Mouse (Mus musculus) adipocyte (in vitro differentiated cells): ENCODE data around the gene Gm19345.
A peak's percentile ranks its signal among the peaks of the same experiment; 100 is the strongest.

Experiments
- DNase-seq: peaks from one replicate; pipeline ENCODE4 v3.0.0-alpha.2; 2016; ENCODE audit warnings: low spot score

Gm19345 gene

GRCm38 (mm10) chr7:19871943-19872601 is 20.3 kb downstream of the Gm19345 start:
- peak; percentile 15 for DNase-seq

DNA sequence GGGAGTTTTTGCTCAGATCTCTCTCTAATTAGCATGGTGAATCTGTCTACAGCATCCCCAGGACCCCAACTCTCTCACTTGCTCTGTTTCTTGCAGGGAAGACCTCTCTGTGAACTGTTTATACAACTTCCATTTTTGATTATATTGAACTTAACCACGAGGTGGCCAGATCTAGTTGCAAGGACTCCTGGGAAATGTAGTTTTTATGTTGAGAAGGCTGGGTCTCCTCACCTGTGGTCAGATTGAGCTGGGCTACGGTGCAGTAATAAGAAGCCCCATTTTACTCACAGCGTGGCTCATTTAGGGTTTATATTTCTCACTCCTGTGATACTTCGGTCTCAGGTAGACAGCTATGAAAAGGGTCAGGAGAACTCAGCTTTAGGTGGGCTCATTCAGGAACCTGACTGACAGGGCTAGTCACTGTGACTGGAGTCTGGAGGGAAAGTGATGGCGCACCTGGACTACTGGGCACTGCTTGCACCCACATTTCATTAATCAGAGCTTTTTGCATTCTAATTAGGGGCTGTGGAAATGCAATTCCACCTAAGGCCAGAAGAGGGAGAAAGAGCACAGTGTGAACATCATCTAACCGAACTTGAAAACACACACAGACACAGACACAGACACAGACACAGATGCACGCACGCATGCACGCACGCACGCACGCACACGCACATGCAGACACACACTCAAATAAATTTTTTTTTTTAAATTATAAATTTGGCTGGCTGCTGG is 24.3 kb downstream of the Gm19345 start:
- peak; percentile 63 for DNase-seq

- no peak for DNase-seq
These were observed 25.1 kb downstream of the Gm19345 start for GRCm38 (mm10) chr7:19876781-19877425.

DNA sequence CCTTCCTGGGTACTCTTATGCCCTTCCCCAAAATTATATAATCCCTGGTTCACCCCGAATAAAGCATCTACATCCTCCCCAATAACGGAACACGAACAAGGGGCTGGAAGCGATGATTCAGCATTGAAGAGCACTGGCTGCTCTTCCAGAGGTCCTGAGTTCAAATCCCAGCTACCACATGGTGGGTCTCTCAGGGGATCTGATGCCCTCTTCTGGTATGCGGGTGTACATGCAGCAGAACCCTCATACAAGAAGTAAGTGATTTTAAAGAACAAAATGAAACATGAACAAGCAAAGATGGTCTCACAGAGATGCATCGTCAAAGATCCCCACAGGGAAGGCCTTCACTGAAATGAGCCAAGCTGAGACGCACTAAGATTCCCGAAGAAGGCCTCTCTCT is 29.0 kb downstream of the Gm19345 start:
- no peak for DNase-seq

DNA sequence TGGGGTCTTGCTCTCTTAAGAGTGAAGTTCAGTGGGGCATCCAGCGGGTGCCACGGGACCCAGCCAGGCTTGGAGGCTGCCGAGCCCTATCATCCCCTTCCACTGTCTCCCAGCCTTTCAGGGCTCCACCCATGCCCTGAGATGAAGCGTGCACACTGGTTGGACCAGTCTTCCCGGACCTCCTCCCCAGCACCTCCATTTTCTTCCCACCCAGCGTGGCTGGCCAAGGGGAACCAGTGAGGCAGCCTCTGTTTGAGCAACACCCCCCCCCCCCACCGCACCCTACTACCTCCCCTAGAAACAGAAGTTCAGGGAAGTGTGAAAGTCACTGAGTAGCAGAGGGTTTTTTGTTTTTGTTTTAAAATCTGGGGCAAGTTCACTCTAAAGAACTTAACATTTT is 36.0 kb downstream of the Gm19345 start, which contains the start of gene Ceacam19:
Gene Ceacam19 (minus strand): TSS at position 117 of the 400 bp plus-strand sequence.
- DNase-seq, result no peak

DNA sequence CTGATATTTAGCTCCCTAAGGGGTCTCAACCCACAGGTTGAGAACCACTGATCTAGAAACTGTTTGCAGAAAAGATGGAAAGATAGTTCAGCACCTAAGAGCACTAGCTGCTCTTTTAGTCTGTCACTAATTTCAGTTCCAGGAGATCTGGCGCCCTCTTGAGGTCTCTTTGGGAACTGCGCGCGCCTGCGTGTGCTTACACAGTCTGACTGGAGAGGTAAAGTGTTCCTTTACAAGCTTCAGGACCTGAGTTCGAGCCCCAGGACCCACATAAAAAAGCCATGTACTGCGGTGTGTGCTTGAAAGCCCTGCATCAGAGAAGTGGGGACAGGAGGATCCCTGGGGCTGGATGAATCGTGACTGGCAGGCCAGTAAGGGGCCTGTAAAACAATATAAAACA is 38.1 kb downstream of the Gm19345 start:
- peak; percentile 30 for DNase-seq
